Mouse (Mus musculus) frontal cortex, postnatal 36 days (tissue): Measurements from ENCODE around the gene Uhrf1.

Experiments used
- DNase-seq, 2 experiments: peaks; one replicate each; pipeline ENCODE4 v3.0.0; 2022; ENCODE audit warnings: low spot score in 2 of 2

The Uhrf1 gene

DNA sequence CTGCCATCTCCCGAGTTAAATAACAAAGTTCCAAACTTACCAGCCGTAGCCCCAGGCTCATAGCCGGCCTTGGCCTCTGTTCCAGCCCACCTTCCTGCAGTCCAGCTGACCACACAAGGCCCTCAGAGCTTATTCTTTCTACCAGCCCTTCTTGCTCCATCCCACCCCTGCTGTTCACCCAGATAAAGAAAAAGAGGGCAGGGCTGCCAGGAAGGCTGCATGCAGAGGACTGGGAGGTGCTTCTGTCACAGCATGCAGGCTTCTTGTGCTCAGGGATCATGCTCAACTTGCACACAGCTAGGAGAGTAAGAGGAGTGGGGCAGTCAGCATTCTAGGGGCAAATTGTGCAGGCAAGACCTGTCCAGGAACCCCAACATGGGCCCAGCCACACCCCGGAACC is 45.0 kb downstream of the Uhrf1 start:
- DNase-seq, result no peak

DNA sequence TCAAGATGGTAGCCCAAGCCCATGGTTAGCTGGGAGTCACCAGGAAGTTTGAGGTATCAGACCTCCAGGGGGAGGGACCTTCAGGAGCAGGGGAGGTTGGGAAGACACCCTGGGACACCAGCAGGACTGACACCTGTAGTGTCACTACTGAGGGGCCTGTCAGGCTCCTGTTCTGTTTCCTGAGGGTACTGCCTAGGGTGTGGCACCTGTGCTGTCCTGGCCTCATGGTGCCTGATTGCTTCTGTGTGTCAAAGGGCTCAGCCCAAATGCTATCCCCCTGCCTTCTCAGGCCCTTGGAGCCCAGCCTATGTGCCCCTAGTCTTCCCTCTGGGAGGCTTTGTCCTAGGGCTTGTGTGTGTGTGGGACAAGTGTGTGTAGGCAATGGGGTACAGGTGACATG is 45.5 kb downstream of the Uhrf1 start:
- DNase-seq, result no peak

DNA sequence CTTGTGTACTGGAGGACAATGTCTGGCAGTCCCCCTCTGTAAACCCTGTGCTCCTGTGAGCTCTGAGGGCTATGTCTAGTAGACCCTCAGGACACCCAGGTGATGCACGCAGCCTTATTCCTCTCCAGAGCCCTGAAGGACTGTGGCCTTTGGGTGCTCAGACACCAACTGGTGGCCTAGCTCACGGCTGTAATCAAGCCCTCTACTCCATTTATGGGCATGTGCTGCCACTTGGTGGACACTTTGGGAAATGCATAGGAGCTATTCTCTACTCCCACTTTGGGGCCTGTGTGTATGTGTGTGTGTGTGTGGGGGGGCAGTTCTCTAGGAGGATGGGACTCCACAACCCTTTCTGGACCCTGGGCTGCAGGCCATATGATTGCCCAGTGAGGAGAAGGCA is 47.6 kb downstream of the Uhrf1 start:
- peak; percentile 76 to 79 for DNase-seq

DNA sequence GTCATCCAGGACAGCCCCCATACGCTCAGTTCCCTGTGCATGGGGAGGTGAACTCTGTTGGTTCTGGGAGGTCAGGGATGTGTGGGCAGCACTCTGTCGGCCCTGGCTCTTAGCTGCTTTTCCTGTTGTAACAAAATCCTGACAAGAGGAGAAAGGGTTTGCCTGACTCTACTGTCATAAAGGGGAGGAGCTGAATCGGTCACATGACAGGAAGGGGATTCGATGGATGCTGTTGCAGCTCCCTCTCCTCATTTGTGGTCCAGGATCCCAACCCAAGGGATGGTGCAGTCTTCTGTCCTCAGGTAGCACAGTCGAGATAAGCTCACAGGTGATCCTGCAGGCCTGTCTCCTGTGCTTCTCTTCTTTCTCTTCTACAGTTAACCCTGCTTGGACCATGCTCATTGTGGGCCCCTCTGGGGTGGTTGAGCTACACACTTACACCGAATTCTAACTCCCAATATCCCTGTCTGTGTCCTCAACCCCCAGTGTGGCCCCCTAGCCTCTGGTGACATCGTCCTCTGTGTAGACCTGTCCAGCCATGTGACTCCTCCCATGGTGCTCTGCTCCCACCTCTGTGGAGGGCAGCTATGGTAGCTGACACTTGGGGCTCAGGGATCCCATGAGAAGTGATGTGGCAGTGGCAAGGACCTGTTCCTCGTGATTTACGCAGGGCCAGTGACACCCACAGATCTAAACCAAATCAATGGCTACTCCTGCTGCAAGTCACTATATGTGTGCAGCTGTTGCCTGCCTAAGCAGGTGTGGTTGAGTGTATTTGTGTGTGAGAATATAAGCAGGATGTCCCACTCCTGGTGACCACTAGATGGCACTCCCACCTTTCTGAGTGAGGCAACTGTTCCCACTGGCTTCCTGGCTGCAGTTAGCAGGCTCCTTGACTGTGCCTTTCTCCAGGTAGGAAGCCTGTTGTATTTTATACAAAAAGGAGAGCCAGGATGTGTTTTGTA is 54.1 kb downstream of the Uhrf1 start:
- peak; percentile 74 to 83 for DNase-seq

DNA sequence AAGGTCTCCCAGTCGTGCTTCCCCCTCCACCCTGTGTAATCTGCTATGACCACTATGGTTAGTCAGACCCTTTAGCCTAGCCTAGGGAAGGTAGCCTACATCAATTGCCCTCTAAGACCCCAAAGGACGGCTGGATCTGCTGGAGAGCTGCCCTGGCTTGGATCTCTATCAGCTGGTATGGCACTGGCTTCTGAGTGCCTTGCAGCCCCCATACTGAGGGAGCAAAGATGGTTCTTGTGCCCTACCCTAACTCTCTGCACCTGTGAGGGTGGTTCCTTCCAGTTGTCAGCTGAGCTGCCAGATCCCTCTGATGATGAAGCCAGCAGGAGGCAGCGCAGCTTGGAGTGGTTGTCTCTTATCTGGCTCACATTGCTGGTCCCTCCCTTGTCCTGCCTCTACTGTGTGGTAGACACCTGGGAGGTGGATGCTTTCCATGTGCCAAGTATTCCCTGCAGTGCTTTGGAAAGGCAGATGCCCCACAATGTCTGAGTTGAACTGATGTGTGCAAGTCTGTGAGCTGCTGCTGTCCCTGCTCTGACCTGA is 56.1 kb downstream of the Uhrf1 start:
- DNase-seq, result no peak

DNA sequence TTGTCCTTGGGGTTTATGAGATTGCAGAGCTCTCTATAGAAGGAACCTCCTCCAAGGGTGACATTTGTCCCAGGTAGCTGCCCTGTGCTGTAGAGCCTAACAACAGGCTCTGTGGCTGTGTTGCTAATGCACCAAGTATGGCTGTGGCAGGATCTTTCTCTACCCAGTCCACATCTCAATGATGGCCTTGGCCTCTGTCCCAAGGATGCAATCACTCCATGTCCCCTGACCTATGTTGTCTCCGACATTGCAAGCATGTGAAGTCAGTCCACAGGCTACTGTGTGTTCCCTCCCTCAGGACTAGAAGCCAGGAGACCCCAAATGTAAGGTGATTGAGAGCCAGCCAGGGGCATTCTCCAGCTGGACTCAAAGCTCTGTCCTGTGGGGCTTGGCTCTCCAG is 56.7 kb downstream of the Uhrf1 start:
- no peak for DNase-seq

DNA sequence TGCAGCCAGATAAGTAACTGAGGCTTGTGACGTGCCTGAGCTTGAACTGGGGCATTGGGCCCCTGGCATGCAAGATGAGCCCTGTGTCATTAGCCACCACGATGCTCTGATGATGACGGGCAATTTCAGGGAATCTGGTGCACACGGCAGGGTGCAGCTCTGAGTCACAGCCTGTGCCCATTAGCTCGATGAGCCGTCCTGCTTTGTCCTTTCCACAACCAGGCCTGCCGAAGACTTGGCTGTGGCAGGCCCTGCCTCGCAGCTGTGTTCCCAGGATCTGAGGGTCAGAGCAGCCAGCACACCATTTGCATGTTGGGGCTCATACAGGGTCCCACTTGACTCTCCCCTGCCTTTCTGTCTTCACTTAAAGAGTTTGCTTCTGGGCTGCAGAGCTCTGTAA is 57.3 kb downstream of the Uhrf1 start:
- peak in 1 of 2 experiments; percentile 49 for DNase-seq

DNA sequence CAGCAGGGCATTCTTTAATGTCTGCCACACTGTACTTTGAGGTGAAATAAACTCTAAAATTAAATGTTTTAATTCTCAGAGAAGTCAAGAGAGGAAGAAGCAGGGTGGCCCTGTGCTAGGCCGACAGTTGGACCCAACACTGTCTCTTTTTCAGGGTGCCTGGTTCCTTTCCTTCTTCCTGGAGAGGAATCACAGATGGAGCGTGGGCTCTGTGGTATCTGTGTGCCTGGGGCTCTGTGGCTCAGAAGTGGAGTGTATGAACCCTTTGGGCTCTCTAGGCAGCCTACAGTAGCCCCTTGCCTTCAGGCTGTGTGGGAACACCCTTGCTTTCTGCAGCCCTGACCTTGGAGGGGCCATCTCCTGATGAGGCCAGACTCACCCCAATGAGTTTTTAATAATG is 58.4 kb downstream of the Uhrf1 start:
- peak in 1 of 2 experiments; percentile 47 for DNase-seq

DNA sequence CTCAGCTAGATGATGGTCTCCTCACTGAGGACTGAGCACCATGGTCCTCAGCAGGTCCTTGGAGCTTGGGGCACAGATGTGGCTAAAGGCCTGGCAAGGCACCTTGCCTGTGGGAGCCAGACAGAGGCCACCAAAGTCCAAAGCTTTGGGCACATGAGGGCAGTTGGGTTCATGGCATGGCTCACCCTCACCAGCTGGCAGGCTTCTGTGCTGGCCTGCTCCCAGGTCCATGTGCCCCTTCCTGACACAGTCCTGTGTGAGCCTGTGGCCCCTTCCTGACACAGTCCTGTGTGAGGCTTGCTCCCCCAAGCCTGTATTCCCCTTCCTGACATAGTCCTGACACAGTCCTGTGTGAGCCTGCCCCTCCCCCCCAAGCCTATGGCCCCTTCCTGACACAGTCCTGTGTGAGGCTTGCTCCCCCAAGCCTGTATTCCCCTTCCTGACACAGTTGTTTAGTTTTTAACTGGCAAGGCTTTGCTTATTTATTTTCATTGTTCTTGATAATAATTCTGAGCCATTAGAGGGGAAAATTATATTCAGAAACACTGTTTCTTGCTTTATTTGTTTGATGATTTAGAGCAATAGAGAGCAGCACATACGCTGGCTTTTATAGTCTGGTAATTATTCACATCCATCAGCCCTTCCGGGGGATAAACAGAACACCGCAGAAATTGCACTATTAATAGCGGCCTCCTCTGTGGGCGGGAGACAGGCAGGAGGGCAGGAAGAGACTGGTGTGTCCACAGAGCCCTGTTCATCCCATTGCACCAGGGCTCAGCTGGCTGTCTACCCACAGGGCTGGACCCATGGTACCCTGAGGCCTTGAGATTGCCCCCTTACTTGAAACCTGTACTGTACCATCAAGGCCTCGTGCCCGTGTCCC is 62.9 kb downstream of the Uhrf1 start:
- no peak for DNase-seq

DNA sequence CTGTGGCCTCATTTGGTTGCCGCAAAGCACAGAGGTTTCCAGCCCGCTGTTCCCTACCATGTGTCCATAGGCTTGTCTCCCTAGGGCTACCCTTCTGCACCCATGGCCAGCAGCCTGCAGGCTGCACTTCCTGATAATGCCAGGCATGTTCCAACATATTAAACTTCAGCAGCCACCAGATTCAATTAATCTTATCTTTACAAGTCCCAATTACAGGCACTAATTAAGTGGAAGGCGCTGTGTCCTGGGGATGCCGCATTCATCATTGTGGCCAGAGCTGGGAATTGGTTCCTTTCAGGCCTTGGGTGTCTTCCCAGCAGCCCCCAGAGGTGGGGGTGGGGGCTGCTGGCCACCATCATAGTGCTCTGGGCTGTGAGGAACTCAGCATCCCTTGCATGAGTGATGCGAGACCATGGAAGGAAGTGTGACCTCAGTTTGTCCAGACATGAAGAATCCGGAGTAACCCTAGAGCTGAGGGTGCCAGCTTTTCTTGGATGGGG is 65.2 kb downstream of the Uhrf1 start:
- no peak for DNase-seq

DNA sequence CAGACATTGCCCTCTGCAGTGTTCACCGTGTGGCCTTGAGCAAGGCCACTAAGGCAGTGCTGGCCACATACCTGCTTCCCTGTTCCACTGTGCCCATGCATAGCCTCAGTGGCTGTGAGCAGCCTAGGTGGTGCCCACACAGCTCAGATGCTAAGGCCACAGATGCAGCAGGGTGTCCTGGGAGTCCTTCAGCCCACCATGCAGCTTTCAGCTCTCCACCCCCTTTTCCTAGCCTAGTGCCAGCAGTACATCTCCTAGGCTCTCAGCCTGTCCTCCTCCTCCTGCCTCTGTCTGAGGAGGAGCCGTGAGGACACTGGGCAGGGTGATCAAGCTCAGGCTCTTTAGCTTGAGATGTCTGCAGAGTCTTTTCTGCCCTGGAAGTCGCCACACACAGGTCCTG is 67.0 kb downstream of the Uhrf1 start:
- peak in 1 of 2 experiments; percentile 44 for DNase-seq

DNA sequence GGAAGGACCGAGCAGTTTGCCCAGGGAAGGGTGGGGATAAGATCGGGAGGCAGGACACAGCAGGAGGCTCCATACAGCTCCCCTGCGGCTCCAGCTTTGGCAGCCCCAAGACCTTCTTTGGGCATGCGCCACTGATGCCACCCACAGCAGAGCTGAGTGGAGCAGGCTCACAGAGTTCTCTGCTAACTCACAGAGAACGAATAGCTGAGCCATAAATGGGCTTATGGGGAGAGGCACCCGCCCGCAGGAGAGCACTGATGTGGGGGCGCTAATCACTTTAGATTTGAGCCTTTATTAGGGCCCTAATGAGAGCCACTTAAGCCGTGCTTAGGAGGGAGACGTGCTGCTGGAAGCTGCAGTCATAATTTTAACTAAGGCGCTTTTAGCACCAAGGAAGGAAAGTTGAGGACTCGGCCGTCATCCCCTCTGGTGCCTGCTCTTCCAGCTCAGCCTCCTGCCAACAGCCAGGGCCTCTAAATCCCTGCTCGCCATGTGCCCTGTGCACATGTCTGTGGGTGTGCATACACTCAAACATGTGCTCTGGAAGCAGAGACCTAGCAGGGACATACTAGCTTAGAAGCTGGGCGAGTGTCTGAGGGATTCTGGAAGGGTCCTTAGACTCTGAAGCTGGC is 68.0 kb downstream of the Uhrf1 start:
- DNase-seq, result peak; percentile 84 to 87

DNA sequence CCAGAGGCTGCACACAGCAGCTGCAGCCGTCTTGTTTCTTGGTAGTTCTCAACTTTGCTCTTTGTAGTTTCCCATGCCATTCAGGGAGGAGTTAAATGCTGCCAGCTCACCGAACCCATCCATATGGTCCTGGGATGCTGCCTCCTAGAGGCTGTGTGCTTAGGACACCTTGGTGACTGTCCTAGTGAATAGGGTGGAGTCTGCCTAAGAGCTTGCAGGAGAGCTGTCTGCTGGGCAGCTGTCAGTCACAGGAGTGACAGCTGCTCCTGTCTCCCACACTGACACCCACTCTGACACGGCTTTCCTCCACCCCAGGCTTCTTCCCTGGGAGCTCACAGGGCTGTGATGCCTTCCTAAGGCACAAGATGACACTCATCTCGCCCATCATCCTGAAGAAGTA is 69.0 kb downstream of the Uhrf1 start:
- DNase-seq, result no peak
